Mouse (Mus musculus): ENCODE results near the gene Cebpe. TPM values are rescaled to one million over a fixed set of nuclear protein-coding genes. Genes with fewer than 3 reads are reported as not detected.

Gene Cebpe
- total and polyA plus RNA-seq, 3 experiments = 0.32 TPM; not detected in 2

DNA sequence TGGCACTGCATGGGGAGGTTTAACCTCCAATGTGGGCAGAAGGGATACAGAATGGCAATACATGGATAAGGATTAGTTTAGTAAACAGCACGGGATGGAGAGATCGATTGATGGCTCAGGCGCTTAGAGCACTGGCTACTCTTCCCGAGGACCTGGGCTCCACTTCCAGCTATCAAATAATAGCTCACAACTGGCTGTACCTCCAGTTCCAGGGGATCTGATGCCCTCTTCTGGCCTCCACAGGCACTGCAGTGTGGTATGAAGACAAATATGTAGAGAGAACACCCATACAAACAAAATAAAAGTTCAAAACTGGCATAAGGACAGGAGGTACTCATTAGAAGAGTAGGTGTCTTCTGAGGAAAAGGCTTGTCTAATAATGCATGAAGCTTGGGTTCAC is 42.6 kb downstream of the Cebpe start:
- no peak overlapping the region for H3K9ac ChIP-seq (ENCODE audit: control insufficient read depth, low read depth, low read length, poor library complexity, severe bottlenecking)
- H3K27ac ChIP-seq (ENCODE audit: control insufficient read depth, low read depth, low read length) = no peak overlapping the region
- H3K9me3 ChIP-seq (replicated peaks; ENCODE audit: insufficient read depth, low read length) = no peaks in the 10 kb centered on the region
- TF ChIP-seq MXI1 (IDR thresholded peaks at IDR 0.05; ENCODE audit: low read depth, low read length) (no peak), RAD21 (IDR thresholded peaks at IDR 0.05; ENCODE audit: low read depth, low read length) (peak; percentile 24; the same call in 1 of the 2 replicates), CTCF (IDR thresholded peaks at IDR 0.05 in 2 of 3, conservative IDR thresholded peaks at IDR 0.05 in 1 of 3; ENCODE audit: control insufficient read depth in 1 of 3, insufficient read depth in 1 of 3, low read depth in 2 of 3, low read length in 3 of 3, poor library complexity in 1 of 3, severe bottlenecking in 1 of 3) (peak; percentile 61 to 65 (median 64)), MYB (IDR thresholded peaks at IDR 0.05; ENCODE audit: low read depth, low read length) (no peak), SMC3 (IDR thresholded peaks at IDR 0.05; ENCODE audit: low read depth, low read length) (peak; percentile 50), RCOR1 (IDR thresholded peaks at IDR 0.05; ENCODE audit: low read depth, low read length) (no peak), JUND (IDR thresholded peaks at IDR 0.05; ENCODE audit: low read depth, low read length) (no peak)
- H3K27me3 ChIP-seq (ENCODE audit: control insufficient read depth in 1 of 2, insufficient read depth in 2 of 2, low read length in 2 of 2) = no peaks in the 10 kb centered on the region
- no peaks in the 10 kb centered on the region for H3K4me1 ChIP-seq (ENCODE audit: control insufficient read depth in 1 of 2, insufficient read depth in 2 of 2, low read length in 2 of 2)
- H3K4me3 ChIP-seq (ENCODE audit: control insufficient read depth in 1 of 2, insufficient read depth in 1 of 2, low read depth in 2 of 2, low read length in 2 of 2) = no peak overlapping the region
- peak; percentile 63 for DNase-seq (ENCODE audit: low read depth, low spot score)
- H3K36me3 ChIP-seq (ENCODE audit: control insufficient read depth in 1 of 2, insufficient read depth in 2 of 2, low read length in 2 of 2) = peaks cover 0 to 21% of the 10 kb centered on the region in 2 experiments; a peak in 2 of 4 replicates
- no peaks in the 10 kb centered on the region for H3K79me2 ChIP-seq (ENCODE audit: control insufficient read depth, insufficient read depth, low read length, poor library complexity)

GRCm38 (mm10) chr14:54664477-54665222 is 47.3 kb downstream of the Cebpe start:
- no peak for DNase-seq (ENCODE audit: low read depth, low spot score)
- Histone ChIP-seq H3K27me3 (ENCODE audit: control insufficient read depth in 1 of 2, insufficient read depth in 2 of 2, low read length in 2 of 2) (no peaks in the 10 kb centered on the region), H3K9me3 (replicated peaks; ENCODE audit: insufficient read depth, low read length) (no peaks in the 10 kb centered on the region), H3K4me3 (ENCODE audit: control insufficient read depth in 1 of 2, insufficient read depth in 1 of 2, low read depth in 2 of 2, low read length in 2 of 2) (no peak overlapping the region), H3K4me1 (ENCODE audit: control insufficient read depth in 1 of 2, insufficient read depth in 2 of 2, low read length in 2 of 2) (no peaks in the 10 kb centered on the region), H3K79me2 (ENCODE audit: control insufficient read depth, insufficient read depth, low read length, poor library complexity) (no peaks in the 10 kb centered on the region), H3K27ac (ENCODE audit: control insufficient read depth, low read depth, low read length) (no peak overlapping the region), H3K9ac (ENCODE audit: control insufficient read depth, low read depth, low read length, poor library complexity, severe bottlenecking) (no peak overlapping the region), H3K36me3 (ENCODE audit: control insufficient read depth in 1 of 2, insufficient read depth in 2 of 2, low read length in 2 of 2) (peaks cover 0 to 25% of the 10 kb centered on the region in 2 experiments; a peak in 2 of 4 replicates)
- TF ChIP-seq SMC3 (IDR thresholded peaks at IDR 0.05; ENCODE audit: low read depth, low read length) = no peak
- no peak for TF ChIP-seq JUND (IDR thresholded peaks at IDR 0.05; ENCODE audit: low read depth, low read length)
- no peak for TF ChIP-seq MEF2A (IDR thresholded peaks at IDR 0.05; ENCODE audit: extremely low read depth, insufficient replicate concordance, low read depth, low read length, poor library complexity, severe bottlenecking)
- TF ChIP-seq GATA1 (IDR thresholded peaks at IDR 0.05; ENCODE audit: low read depth, low read length) = no peak
- no peak for TF ChIP-seq BHLHE40 (IDR thresholded peaks at IDR 0.05; ENCODE audit: borderline replicate concordance, low read depth, low read length)
- TF ChIP-seq HCFC1 (IDR thresholded peaks at IDR 0.05; ENCODE audit: low read depth, low read length) = no peak
- no peak for TF ChIP-seq MYC (IDR thresholded peaks at IDR 0.05; ENCODE audit: low read depth, low read length)
- no peak for TF ChIP-seq E2F4 (IDR thresholded peaks at IDR 0.05; ENCODE audit: borderline replicate concordance, low read depth, low read length)
- no peak for TF ChIP-seq MAZ (IDR thresholded peaks at IDR 0.05; ENCODE audit: low read depth, low read length)
- no peak for TF ChIP-seq EP300 (IDR thresholded peaks at IDR 0.05; ENCODE audit: low read depth in 1 of 2, low read length in 2 of 2)
- TF ChIP-seq MYB (IDR thresholded peaks at IDR 0.05; ENCODE audit: low read depth, low read length) = no peak
- no peak for TF ChIP-seq ZMIZ1 (IDR thresholded peaks at IDR 0.05; ENCODE audit: low read depth, low read length)
- TF ChIP-seq MXI1 (IDR thresholded peaks at IDR 0.05; ENCODE audit: low read depth, low read length) = no peak
- TF ChIP-seq MAX (IDR thresholded peaks at IDR 0.05; ENCODE audit: low read length) = no peak
- TF ChIP-seq UBTF (IDR thresholded peaks at IDR 0.05; ENCODE audit: borderline replicate concordance, insufficient read depth, low read depth, low read length) = no peak
- TF ChIP-seq KAT2A (conservative IDR thresholded peaks at IDR 0.05; ENCODE audit: low read depth, low read length) = no peak
- TF ChIP-seq SIN3A (IDR thresholded peaks at IDR 0.05; ENCODE audit: low read length) = no peak
